Mouse (Mus musculus): ENCODE measurements at regions not wholly inside any gene's neighbourhood (a gene's known extent, or its start where the extent isn't known, plus 50 kb on each side); places are given as distances from the start of the nearest gene placed in this dataset.

GRCm38 (mm10) chr17:49309079-49309478 is 119.1 kb upstream of the Mocs1 start:
- TF ChIP-seq POLR2A (IDR thresholded peaks at IDR 0.05; ENCODE audit: control insufficient read depth, low read depth, low read length) (no peak), CTCF (IDR thresholded peaks at IDR 0.05; ENCODE audit: control insufficient read depth, insufficient read depth, insufficient replicate concordance, low read depth, low read length) (no peak)

Data from testis, adult 2 months (tissue).